Comparison of ENCODE assay signal across 16 mouse cellular contexts in the genomic region with DNA sequence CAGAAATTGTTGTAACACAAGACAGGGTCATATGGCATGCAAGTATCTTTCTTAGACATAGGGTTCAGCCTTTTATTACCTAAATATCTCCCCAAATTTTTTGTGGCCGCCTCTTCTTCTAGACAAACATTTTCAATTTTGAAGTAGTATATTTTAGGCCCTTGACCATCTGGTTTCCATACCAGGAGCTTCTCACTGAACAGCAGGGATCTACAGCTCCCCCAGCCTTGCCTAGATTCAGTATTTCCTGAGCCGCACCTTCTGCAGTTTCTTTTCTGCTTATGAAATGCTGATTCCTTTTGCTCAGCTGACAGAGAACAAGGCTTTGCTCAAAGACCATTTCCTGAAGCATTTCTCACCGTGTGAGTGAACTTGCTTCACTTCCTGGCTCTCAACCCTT.
DNase-seq lines count a peak whose midpoint lies in the region; ATAC-seq and TF ChIP-seq lines count a peak whose summit lies in the region.
"Had no signal": no experiment of that assay in that cellular context is flagged by ENCODE, and none has a peak within 500 bp of the region (broad histone marks: within the 10 kb centered on the region; RNA-seq: fewer than 3 reads in every experiment).

No protein-coding gene starts in this region.

- no peak overlapping the region for H3K9ac ChIP-seq in midbrain, embryonic 15.5 days
- H3K9ac ChIP-seq: forebrain, embryonic 15.5 days; hindbrain, embryonic 14.5 days; intestine, embryonic 15.5 days had no signal

- H3K27ac ChIP-seq in left cerebral cortex, adult 2 months: peak overlapping the region; percentile 73
- no peak overlapping the region for H3K27ac ChIP-seq in midbrain, embryonic 15.5 days
- H3K27ac ChIP-seq: forebrain, embryonic 15.5 days; heart, embryonic 10.5 days; hindbrain, embryonic 14.5 days; intestine, embryonic 15.5 days had no signal

- H3K27me3 ChIP-seq in midbrain, embryonic 15.5 days (replicated peaks): no peaks in the 10 kb centered on the region
- H3K27me3 ChIP-seq: forebrain, embryonic 15.5 days; intestine, embryonic 15.5 days had no signal

- 84% methylated on average over 3 of the region's 3 CpGs for WGBS in midbrain, embryonic 15.5 days

- DNase-seq in cerebellum, adult 11 months: peak; percentile 20
- no peak for DNase-seq in cerebellum, postnatal 10 days
- DNase-seq in right cerebral cortex, adult 18-20 months: peak; percentile 51
- no peak for DNase-seq in right cerebral cortex, postnatal 14 days
- no peak for DNase-seq in left cerebral cortex, adult 2 months (ENCODE audit: extremely low spot score in 1 of 2, low spot score in 2 of 2)
- DNase-seq in telencephalon, adult 2 months (ENCODE audit: low read depth, low spot score): peak; percentile 83
- no peak for DNase-seq in urinary bladder, adult 18-20 months (ENCODE audit: low spot score in 2 of 2)
- DNase-seq: gastrocnemius, postnatal 10 days; heart, postnatal 10 days; lung, postnatal 14 days had no signal

- H3K9me3 ChIP-seq in midbrain, embryonic 15.5 days: no peaks in the 10 kb centered on the region
- H3K9me3 ChIP-seq: heart, embryonic 10.5 days; intestine, embryonic 15.5 days had no signal

- intact Hi-C loops in left cerebral cortex, adult 2 months (cut with DNase I): no loop called here

- H3K4me3 ChIP-seq in left cerebral cortex, adult 2 months: no peak overlapping the region
- H3K4me3 ChIP-seq in midbrain, embryonic 15.5 days: no peak overlapping the region
- H3K4me3 ChIP-seq: erythroblast, embryonic 14.5 days; forebrain, embryonic 15.5 days; heart, embryonic 10.5 days; intestine, embryonic 15.5 days had no signal

- no peak for TF ChIP-seq CTCF in left cerebral cortex, adult 2 months (IDR thresholded peaks at IDR 0.05)

- H3K36me3 ChIP-seq in midbrain, embryonic 15.5 days (replicated peaks): no peaks in the 10 kb centered on the region
- H3K36me3 ChIP-seq: forebrain, embryonic 15.5 days; heart, embryonic 10.5 days; intestine, embryonic 15.5 days had no signal

- no peaks in the 10 kb centered on the region for H3K4me1 ChIP-seq in midbrain, embryonic 15.5 days
- H3K4me1 ChIP-seq: forebrain, embryonic 15.5 days; heart, embryonic 10.5 days; intestine, embryonic 15.5 days had no signal

- H3K4me2 ChIP-seq in midbrain, embryonic 15.5 days: no peak overlapping the region
- H3K4me2 ChIP-seq: forebrain, embryonic 15.5 days; hindbrain, embryonic 14.5 days; intestine, embryonic 15.5 days had no signal

- no peak for ATAC-seq in midbrain, embryonic 15.5 days (replicated peaks)
- ATAC-seq: forebrain, embryonic 15.5 days; intestine, embryonic 15.5 days had no signal

Comparison
In these comparisons a context has a peak if more than half of its experiments do, and no peak if none do; other contexts are left out.
1. DNase-seq: peak in cerebellum, adult 11 months (single experiment), right cerebral cortex, adult 18-20 months (single experiment) and telencephalon, adult 2 months (single experiment); none in cerebellum, postnatal 10 days (0 of 2), right cerebral cortex, postnatal 14 days (single experiment), left cerebral cortex, adult 2 months (0 of 2) and urinary bladder, adult 18-20 months (0 of 2).